Mouse (Mus musculus): ENCODE data around the gene Dok4.
"Not testable (repeated sequence)": the region's sequence is repeated elsewhere in the genome, so short reads cannot be mapped to it uniquely, and the experiment has no call there.

Dok4 gene

DNA sequence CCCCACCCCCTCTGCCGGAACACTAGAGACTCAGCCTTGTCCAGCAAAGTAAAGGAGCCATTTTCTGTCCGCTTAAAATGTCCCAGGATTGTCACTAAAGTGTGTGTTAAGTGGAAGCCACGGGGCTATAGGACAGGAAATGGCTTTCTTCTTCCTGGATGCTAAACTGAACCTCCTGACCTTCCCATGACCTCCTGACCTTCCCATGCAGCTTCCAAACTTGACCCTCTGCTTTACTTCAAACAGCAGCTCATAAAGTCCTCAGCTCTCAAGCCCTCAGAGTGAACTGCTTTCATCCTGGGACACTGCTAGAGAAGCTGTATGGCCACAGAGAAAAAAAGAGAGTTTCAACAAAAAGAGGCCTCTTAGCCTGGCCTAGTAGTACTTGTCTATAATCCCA lies 690 bp upstream of the Dok4 start:
- DNase-seq: no peak

GRCm38 (mm10) chr8:94875871-94876150 lies 319 bp downstream of the Dok4 start:
- DNase-seq: no peak

GRCm38 (mm10) chr8:94875096-94875870 lies 847 bp downstream of the Dok4 start:
- DNase-seq: peak; percentile 41

- peak; percentile 84 for DNase-seq
Observed at GRCm38 (mm10) chr8:94874358-94874757, 1.8 kb downstream of the Dok4 start.

- DNase-seq: no peak
Observed at GRCm38 (mm10) chr8:94872576-94872975, 3.6 kb downstream of the Dok4 start.

DNA sequence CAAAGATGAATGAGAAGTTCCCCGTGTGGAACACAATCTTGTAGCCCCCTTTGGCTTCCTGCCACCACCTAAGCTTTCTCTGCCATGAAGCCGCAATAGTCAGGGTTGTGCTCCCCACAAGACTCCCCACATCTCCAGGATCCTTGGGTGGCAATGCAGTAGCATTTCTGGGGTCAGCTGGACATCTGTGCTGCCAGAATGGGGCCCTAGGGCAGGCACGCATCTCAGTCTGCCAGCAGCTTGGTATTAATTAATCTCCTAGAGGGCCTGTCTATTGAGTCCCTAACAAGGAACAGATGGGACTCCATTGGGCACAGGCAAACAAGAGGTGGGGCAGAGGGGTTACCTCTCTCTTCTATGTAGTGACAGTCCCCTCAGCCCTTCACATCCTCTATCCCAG lies 4.0 kb downstream of the Dok4 start:
- DNase-seq: peak; percentile 39

DNA sequence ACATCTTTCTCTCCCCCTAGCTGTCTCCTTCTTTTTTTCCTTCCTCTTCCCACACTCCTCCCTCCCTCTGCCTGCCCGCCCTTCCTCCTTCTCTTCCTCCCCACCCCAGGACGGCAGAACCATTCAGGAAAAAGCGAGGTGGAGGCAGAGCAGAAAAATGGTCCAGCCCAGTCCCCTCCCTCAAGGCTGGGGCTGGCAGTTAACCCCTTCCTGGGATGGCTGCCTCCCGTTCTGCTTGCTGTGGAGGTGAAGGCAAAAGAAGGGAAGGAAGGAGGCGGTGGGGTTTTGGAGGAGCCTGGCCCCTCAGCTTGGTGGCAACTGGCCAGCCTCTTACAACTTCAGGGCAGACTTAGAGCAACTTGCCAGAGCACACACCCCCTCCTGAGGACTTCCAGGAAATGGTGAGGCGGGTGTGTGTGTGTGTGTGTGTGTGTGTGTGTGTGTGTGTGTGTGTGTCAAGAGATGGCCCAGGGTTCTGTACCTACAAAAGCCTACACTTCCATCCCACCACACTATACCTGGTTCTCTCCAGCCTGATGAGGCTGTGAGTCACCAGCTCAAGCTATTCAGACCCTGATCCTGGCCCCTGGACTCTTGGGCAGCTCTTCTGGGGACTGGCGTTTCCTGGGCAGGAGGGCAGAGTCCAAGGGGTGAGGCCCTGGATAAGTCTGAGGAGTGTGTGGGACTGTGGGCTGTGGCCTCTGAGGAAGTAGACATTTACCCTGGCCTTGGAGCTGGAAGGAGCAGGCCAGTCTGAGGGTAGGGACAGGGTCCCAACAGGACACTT lies 4.8 kb downstream of the Dok4 start:
- DNase-seq: peak; percentile 74

GRCm38 (mm10) chr8:94870474-94871107 lies 5.5 kb downstream of the Dok4 start:
- peak; percentile 29 for DNase-seq

DNA sequence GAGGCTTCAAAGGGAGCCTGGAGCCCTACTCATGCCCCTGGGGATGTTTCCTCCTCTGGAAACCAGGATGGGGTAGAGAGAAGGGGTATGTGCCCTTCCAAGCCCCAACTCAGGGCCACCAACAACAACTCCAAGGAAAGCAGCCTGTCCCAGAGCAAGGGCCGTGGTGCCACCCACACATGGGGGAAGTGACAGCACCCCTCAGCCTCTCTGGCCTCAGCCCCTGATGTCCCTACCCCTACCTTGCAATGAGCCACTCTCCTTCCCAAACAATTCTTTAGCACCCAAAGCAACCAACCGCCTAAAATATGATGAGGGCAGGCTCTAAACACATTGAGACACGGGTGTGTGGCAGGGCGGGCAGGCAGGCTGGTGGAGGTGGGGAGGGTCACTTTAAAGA lies 6.1 kb downstream of the Dok4 start:
- no peak for DNase-seq

DNA sequence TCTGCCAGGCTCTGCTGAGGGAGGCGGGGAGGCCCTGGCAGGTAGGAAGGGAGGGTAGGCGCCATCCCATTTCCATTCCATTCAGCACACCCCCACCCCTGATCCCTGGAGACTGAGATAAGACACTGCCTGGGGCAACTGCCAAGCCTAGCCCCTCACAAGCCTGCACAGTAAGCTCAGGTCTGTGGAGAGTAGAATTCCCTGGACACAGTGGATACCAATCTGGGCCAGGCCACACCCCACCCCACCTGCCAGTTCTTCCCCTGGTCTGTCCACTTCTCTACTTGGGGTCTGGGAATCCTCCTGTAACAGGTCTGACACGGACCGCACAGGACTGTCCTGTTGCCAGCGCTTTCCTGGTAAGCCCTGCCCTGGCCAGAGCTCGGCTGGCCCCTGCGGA lies 7.0 kb downstream of the Dok4 start:
- no peak for DNase-seq

DNA sequence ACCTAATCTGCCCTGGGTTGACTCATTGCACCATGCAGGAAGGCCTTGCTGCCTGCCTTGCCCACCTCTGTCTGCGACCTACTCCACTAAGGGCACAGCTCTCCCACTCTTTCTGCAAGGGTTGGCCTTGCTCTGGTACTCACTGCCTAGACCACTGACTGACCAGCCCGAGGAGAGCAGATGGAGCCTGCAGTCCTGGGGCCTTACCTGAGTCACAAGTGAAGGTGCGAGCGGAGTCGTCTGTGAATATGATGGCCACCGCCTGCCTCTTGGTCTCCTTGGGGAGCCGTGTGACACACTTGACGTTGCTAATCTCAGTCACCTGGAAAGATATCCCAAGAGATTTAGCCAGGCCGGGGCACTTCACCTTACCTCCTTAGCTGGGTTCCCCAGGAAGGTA lies 9.2 kb downstream of the Dok4 start:
- no peak for DNase-seq

GRCm38 (mm10) chr8:94865292-94865691 lies 10.8 kb downstream of the Dok4 start:
- no peak for DNase-seq

DNA sequence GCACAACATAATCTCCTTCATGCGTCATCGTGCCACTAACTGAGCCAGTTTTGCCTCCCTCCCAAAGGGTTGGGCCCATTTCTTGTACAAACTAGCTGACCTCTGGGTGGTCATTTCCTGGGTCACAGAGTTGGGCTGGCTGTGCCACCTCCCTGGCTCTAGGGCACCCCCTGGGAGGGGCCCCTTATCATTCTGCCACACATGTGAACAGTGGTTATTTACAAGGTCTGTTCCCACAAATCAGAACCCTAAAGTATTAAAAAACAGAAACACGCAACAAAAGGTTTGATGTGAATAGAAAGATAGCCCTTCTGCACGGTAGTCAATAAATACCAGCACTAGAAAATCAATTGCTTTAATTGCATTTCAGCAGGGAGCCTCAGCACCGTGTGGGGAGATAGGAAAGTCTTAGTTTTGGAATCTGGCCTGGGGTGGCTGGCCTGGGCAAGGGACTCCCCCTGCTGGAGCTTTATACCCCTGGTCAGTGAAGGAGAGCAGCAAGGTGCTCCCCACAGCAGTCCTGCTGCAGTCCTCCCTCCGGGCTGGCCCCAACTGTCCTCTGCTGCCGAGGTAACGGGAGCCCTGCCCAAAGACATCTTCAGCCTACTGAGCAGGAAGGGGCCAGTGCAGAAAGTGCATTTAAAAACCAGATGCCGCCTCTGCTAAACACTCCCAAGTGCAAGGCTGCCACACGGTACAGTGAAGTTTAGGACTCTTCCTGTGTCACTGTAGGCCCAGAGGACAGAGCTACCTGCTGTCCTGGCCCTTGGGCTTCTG lies 12.0 kb downstream of the Dok4 start:
- no peak for DNase-seq

DNA sequence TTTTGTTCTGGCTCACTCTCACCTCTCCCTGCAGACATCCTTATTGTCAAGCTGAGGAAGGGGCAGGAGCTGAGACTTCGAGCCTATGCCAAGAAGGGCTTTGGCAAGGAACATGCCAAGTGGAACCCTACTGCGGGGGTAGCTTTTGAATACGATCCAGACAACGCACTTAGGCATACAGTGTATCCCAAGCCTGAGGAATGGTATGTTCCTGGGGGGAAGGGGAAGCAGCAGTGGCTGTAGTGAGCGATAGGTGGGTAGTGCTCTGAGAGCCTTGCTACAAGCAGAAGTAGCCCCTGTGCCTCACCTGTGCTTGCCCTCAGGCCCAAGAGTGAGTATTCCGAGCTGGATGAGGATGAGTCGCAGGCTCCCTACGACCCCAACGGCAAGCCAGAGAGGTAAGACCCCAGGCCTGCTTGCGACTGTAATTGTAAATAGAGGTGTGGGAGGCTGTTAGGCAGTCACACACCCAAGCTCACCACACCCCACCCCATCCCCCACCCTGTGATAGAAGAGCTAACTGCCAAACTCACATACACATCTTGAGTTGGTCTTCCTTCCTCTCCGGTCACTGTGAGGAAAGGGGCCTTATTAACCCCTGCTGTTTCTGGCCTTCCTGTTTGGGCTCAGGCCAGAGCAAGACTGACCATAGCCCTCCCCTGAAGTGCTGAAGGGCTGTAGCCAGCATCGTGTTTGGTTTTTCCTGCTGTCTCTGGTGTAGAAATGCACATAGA lies 13.5 kb downstream of the Dok4 start:
- no peak for DNase-seq

- peak; percentile 76 for DNase-seq
Observed at GRCm38 (mm10) chr8:94861352-94861910, 14.7 kb downstream of the Dok4 start.

DNA sequence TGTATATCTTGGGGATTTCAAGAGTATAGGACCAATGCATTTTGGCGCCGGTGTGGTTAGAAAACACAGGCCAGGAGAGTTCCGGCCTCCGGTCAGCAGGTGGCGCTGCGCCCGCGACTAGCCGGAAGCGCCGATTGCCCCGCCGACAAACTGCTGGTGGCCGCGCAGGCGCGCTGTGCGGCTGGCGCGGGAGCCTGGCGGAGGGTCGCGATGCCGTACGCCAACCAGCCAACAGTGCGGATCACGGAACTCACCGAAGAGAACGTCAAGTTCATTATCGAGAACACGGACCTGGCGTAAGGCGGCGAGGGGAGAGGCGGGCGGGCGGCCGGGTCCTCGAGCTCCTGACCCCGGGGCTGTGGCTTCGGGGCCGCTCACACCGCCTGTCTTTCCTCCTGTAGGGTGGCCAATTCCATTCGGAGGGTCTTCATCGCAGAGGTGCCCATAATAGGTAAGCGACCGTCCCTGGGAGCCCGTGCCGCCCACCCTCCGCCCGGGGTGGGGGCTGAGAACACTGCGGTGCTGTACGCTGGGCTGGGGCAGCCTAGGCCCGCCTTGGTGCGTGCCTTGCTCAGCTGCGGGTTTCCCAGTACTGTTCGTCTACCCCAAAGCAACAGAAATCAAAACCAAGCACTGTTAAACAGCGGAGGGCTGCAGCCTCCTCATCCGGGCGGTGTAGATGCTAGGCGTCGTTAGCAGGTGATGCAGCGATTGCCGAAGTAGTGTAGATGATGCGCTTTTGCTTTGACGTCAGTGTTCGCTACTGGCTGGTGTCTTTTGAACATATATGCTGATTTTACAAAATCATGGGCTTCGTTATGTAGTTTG lies 18.6 kb downstream of the Dok4 start, which contains the start of gene Polr2c:
Gene Polr2c, plus strand, starts transcription at position 105 of the 828 bp plus-strand sequence.
- DNase-seq: peak; percentile 90

- DNase-seq: no peak
Observed at GRCm38 (mm10) chr8:94857011-94857345, 19.2 kb downstream of the Dok4 start.

GRCm38 (mm10) chr8:94854761-94855160 lies 21.4 kb downstream of the Dok4 start:
- DNase-seq: not testable (repeated sequence)

DNA sequence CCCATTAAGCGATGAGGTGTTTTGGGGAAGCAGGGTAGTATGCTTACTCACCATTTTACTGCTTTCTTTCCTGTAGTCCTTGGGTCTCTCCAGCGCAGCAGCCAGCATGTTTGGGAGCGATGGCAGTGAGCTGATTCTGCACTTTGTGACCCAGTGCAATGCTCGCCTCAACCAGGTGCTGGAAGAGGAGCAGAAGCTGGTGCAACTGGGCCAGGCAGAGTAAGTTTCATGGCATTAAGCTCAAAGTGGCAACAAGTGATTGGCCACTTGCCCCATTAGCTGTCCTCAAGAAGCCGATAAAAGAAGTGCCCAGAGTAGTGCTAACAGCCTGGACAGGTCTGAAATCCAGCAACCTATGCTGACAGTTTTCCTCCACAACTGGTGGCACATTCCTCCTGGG lies 26.1 kb downstream of the Dok4 start:
- DNase-seq: no peak

GRCm38 (mm10) chr8:94841183-94841582 lies 34.9 kb downstream of the Dok4 start:
- DNase-seq: no peak

- DNase-seq: no peak
Observed at GRCm38 (mm10) chr8:94838600-94838999, 37.5 kb downstream of the Dok4 start.
